Mouse (Mus musculus): ENCODE data around the gene Mier2. TPM values are rescaled to one million over a fixed set of nuclear protein-coding genes. Genes with fewer than 3 reads are reported as not detected.

Mier2 gene
- total RNA-seq, 2 experiments from 2014 or later = 32.5 to 34.2 TPM

- DNase-seq (ENCODE audit: low spot score in 2 of 2) = no peak
Observed at GRCm38 (mm10) chr10:79524433-79524832, 30.6 kb downstream of the Mier2 start.

DNA sequence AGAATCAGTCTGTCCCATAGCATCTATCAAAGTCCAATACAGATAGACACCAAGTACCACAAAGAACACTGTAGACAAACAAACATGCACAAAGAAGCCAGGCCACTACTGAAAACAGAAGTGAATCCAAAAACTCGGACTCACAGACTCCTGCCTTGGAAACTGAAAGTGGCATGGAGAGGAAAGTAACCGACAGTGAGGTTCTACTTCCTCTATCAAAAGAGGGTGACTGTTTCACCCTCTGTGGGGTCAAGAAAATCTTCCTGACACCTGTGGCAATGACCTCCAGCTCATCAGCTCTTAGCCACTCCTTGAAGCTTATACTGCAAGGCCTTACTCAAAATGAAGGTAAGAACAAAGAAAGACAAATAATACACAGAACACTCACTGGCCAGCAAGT lies 48.3 kb downstream of the Mier2 start:
- DNase-seq (ENCODE audit: low spot score in 2 of 2) = no peak

DNA sequence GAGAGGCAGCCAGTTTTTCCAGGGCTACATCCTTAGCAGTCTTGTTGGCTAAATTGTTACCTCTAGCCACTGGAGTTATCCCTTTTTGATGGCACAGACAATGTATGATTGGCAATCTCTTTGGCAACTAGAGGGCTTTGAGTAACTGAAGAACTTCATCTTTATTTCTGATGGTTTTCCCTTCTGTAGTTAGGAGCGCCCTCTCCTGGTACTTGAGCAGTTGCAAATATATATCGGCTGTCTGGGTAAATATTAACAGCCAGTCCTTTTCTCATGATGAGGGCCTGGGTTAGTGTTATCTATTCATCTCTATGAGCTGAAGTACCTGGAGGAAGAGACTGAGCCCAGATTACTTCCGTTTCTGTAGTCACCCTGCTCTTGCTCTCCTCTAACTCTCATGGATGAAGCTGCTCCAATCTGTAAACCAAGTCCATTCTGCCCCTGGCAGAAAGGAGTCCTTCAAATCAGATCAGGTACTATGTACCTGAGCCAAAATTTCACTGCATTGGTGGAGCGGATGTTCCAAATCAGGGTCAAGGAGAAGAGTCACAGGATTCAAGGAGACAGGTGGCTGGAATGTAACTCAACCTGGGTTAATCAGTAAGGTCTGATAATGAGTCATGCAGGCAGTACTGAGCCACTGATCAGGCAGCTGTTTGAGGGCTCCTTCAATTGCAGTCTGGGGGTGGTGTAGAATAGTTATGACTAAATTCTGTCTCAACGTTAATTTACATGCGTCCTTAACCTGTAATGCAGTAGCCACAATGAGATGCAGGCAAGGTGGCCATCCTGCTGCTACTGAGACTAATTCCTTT lies 52.0 kb downstream of the Mier2 start:
- DNase-seq (ENCODE audit: low spot score in 2 of 2) = no peak

GRCm38 (mm10) chr10:79496701-79497288 lies 58.2 kb downstream of the Mier2 start:
- no peak for DNase-seq (ENCODE audit: low spot score in 2 of 2)

GRCm38 (mm10) chr10:79495886-79496285 lies 59.1 kb downstream of the Mier2 start:
- no peak for DNase-seq (ENCODE audit: low spot score in 2 of 2)

Small RNA genes within 50 kb of the gene (microRNA-seq; reads per million reads assigned to microRNA genes)
- 0.95 to 3.1 reads per million in 2 experiments for gene Mir6909 (ENCODE audit: borderline number of aligned reads in 2 of 2)

Other genes with a start within 250 kb of the Mier2 start
- gene Vmn2r82, start 198.7 kb downstream of the Mier2 start, total RNA-seq (2021) = not detected
- not detected for gene Vmn2r83, start 86.5 kb downstream of the Mier2 start, total RNA-seq (2021)
- gene Plpp2, start 21.4 kb downstream of the Mier2 start, total RNA-seq (2021) = 10 to 100 TPM; 13.3 to 35.7 TPM
- not detected for gene Theg, start 32.1 kb upstream of the Mier2 start, total RNA-seq (2021)
- under 1 TPM; 0.07 to 0.13 TPM for gene C2cd4c, start 58.8 kb upstream of the Mier2 start, total RNA-seq (2021)
- gene Shc2, start 82.7 kb upstream of the Mier2 start, total RNA-seq (2021) = 1 to 10 TPM; 3.3 to 5.9 TPM
- gene Odf3l2, start 90.5 kb upstream of the Mier2 start, total RNA-seq (2021) = not detected
- not detected for gene Madcam1, start 109.4 kb upstream of the Mier2 start, total RNA-seq (2021)
- gene Tpgs1, start 114.2 kb upstream of the Mier2 start, total RNA-seq (2021) = 10 to 100 TPM; 29.6 to 34.4 TPM
- gene Cdc34, start 127.0 kb upstream of the Mier2 start, total RNA-seq (2021) = 100 to 1,000 TPM in 1 of 2 experiments, 10 to 100 TPM in 1; 87.6 to 120 TPM
- 1 to 10 TPM; 1.2 to 1.3 TPM for gene Gzmm, start 133.8 kb upstream of the Mier2 start, total RNA-seq (2021)
- gene Bsg, start 149.3 kb upstream of the Mier2 start, total RNA-seq (2021) = 100 to 1,000 TPM; 618 to 637 TPM
- gene Hcn2, start 161.4 kb upstream of the Mier2 start, total RNA-seq (2021) = 1 to 10 TPM; 6.1 to 9.4 TPM
- gene Polrmt, start 191.4 kb upstream of the Mier2 start, total RNA-seq (2021) = 10 to 100 TPM; 53.0 to 59.0 TPM
- gene Fgf22, start 199.9 kb upstream of the Mier2 start, total RNA-seq (2021) = under 1 TPM in 1 of 2 experiments, not detected in 1; 0.13 TPM
- 10 to 100 TPM; 47.4 to 51.1 TPM for gene Rnf126, start 211.8 kb upstream of the Mier2 start, total RNA-seq (2021)
- 10 to 100 TPM; 11.0 to 28.5 TPM for gene Fstl3, start 222.1 kb upstream of the Mier2 start, total RNA-seq (2021)
- not detected for gene Prss57, start 235.8 kb upstream of the Mier2 start, total RNA-seq (2021)
- 10 to 100 TPM; 59.4 to 62.2 TPM for gene Palm, start 238.4 kb upstream of the Mier2 start, total RNA-seq (2021)

Measured in adrenal gland, adult 18-20 months (tissue).